Mouse (Mus musculus) lung, postnatal 10 days (tissue): ENCODE measurements around the gene Fibcd1.

ENCODE experiments used
- DNase-seq: peaks from one replicate; pipeline ENCODE4 v3.0.0; 2021

Fibcd1 gene

GRCm38 (mm10) chr2:31809358-31809740, 36.5 kb downstream of the Fibcd1 start:
- DNase-seq = no peak

GRCm38 (mm10) chr2:31808410-31809357, 37.1 kb downstream of the Fibcd1 start:
- DNase-seq = no peak

GRCm38 (mm10) chr2:31806639-31807382, 39.0 kb downstream of the Fibcd1 start:
- no peak for DNase-seq

DNA sequence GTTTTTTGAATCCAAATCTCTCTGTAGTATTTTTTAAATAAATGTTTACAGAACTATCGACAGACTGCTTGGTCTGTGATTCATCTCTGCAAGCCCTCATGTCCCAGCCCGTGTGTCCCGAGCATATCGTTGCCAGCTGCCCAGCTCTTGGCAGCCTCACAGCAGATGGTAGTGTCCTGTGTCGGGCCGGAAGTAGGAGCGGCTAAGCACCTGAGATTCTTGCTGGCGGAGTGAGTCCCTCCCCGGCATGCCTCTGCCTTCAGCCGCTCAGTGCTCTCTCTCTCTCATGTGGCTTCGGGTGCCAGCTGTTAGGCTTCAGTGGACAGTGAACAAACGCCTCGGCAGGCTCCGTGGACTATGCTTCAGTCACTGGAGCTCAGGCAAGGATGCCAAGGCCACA, 42.3 kb downstream of the Fibcd1 start:
- peak; percentile 61 for DNase-seq

DNA sequence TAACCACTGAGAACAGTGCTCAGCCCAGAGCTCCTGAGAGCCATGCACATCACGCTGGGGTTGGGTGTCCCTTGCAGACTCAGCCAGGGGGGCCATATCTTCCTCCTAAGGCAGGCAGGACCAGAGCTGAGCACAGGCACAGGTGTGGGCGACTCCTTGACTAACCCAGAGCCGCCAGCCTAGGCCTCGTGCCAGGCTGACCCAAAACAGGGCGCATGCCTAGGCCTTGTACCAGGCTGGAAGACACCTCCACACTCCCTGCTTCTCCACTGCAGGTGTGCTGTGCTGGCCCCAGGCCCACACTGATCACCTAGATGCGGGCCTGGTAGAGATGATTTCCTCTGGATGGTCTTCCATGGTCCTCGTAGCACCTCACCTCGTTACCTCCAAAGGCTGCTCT, 43.0 kb downstream of the Fibcd1 start:
- DNase-seq = no peak

DNA sequence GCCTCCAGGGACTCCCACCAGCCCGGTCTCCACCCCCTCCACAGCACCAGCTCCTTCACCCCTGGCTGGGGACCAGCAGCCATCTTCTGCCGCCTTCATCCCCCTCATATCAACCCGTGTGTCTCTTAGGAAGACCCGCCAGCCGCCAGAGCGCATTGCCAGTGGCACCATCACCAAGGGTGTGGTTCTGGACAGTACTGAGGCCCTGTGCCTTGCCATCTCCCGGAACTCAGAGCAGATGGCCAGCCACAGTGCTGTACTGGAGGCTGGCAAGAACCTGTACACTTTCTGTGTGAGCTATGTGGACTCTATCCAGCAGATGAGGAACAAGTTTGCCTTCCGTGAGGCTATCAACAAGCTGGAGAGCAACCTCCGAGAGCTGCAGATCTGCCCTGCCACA, 44.4 kb downstream of the Fibcd1 start:
- DNase-seq = no peak

DNA sequence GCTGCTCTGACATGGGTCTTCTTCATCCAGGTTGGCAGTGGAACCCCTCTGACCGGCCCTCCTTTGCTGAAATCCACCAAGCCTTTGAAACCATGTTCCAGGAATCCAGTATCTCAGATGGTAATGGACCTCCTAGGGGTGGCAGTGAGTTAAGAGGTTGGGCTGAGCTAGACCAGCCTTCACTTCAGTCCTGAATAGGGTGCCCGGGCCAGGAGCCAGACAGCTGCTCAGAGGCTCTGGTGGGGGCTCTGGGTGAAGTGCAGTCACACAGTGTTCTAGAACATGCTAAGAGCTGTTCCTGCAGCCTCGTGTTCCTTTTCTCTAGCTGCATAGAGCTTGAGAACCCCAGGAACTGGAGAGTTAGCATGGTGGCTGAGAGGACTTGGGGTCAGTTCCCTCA, 48.9 kb downstream of the Fibcd1 start:
- DNase-seq = peak; percentile 60

DNA sequence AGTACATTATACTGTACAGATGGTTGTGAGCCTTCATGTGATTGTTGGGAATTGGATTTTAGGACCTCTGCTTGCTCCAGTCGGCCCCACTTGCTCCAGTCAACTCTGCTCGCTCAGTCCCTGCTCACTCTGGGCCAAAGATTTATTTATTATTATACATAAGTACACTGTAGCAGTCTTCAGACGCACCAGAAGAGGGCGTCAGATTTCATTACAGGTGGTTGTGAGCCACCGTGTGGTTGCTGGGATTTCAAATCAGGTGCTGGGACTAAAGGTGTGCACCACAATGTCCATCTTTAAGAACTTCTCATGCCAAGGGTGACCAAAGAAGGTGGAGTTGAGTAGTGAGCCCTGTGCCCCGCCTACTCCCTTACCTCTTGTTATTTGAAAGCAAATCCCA, 53.2 kb downstream of the Fibcd1 start:
- DNase-seq = peak; percentile 6

DNA sequence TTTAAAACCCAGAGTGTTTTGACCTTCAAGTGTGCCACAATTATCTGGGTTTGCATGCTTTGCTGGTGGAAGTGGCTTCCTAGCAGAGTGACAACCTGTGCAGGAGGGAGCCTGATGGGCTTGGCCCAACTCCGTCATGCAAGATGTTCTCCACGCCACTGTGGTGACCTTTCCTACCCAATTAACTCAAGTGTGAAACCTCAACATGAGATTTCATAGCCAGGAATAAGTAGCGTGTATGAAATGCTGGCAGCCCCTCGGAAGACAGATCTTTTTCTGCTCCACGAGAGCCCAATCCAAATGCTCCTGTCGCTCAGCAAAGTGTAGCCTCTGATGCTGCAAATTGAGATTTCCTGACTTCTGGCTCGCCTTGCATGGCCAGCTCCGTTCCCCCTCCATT, 54.5 kb downstream of the Fibcd1 start:
- DNase-seq = no peak

- no peak for DNase-seq
Measured at GRCm38 (mm10) chr2:31790728-31791251, 55.0 kb downstream of the Fibcd1 start.

GRCm38 (mm10) chr2:31789215-31789614, 56.6 kb downstream of the Fibcd1 start:
- DNase-seq = no peak

- DNase-seq = peak; percentile 6
Measured at GRCm38 (mm10) chr2:31788227-31788626, 57.6 kb downstream of the Fibcd1 start.

GRCm38 (mm10) chr2:31787029-31787428, 58.8 kb downstream of the Fibcd1 start:
- peak; percentile 87 for DNase-seq

DNA sequence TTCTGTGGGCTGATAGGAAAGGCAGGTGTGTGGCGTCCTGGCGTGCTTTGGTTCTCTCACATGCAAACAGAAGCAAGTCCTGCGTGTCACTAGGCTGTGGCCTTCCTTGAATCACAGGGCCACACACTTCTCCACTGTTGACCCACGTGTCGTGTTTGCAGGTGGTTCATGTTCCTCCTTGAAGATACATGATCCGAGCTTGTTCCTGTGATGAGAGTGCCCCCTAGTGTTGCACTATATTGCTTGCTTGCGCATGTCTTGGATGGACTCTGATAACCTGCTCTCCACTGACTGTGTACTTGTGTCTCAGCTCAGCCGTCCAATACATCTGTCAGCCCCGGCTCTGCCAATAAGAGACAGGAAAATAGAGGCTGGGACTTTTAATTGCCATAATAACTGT, 60.7 kb downstream of the Fibcd1 start:
- peak; percentile 89 for DNase-seq

DNA sequence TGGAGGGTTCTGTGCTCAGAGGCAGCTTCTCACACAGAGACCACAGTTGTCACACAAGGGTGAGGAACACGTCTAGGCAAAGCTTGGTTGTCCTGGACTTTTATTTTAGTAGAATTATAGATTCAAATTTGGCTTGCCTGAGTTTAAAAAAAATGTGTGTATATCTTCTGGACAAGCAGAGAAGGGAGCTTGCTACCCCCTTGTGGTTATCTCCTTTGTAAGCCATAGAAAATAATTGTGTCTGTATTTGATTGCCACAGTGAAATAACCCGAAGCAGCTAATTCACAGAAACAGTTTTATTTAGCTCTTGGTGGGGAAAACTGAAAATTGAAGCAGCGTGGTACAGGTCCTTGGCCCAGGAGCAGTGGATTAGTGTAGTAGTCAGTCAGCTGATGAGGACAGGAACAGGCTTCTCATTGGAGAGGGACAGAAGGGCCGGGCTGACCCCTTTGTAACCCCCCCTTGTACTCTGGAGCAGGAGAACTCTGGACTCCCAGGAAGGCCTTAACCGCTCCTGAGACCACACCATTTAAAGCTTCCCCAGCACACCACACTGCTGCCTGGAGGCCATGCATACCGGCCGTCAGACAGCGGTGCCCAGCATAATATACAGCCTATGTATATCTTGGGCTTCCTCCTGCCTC, 62.7 kb downstream of the Fibcd1 start:
- no peak for DNase-seq

- DNase-seq = no peak
Measured at GRCm38 (mm10) chr2:31779258-31779657, 66.5 kb downstream of the Fibcd1 start.

- DNase-seq = no peak
Measured at GRCm38 (mm10) chr2:31776479-31776878, 69.3 kb downstream of the Fibcd1 start.

GRCm38 (mm10) chr2:31770781-31771441, 74.9 kb downstream of the Fibcd1 start:
- peak; percentile 90 for DNase-seq

GRCm38 (mm10) chr2:31769631-31770111, 76.1 kb downstream of the Fibcd1 start:
- DNase-seq = peak; percentile 85

GRCm38 (mm10) chr2:31769115-31769514, 76.7 kb downstream of the Fibcd1 start:
- DNase-seq = no peak

GRCm38 (mm10) chr2:31767815-31768214, 78.0 kb downstream of the Fibcd1 start:
- DNase-seq = no peak

DNA sequence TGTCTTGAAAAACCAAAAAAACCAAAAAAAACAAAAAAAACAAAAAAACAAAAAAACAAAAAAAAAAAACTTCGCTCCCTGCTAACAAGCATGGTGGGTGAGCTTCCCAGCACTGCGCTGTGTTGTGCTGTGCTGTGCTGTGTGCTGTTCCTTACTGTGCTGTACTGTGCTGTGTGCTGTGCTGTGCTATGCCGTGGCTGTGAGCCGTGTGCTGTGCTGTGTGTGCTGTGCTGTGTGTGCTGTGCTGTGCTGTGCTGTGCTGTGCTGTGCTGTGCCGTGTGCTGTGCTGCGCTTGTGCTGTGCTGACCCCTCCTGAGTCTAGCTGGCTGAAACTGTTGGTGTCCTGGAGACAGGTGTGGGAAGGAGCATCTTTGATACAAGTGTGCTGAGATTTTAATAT, 78.7 kb downstream of the Fibcd1 start:
- DNase-seq = no peak
